Mouse (Mus musculus) liver, postnatal 0 days (tissue): ENCODE data around the gene Ldb3. TPM values are rescaled to one million over a fixed set of nuclear protein-coding genes. Genes with fewer than 3 reads are reported as not detected.

Source experiments
- ATAC-seq: fragments of 200-750 bp; cut with Nextera tagmentation; 2 replicates; pipeline ENCODE4 v1.8.0; 2017; ENCODE audit warnings: mild to moderate bottlenecking, moderate library complexity
- DNase-seq: peaks from one replicate; pipeline ENCODE4 v3.0.0-alpha.2; 2016
- H3K27ac ChIP-seq: fragments of 300-500 bp; sonication (generic); 2 replicates; pipeline ENCODE4 v1.5.1; 2014; ENCODE audit warnings: antibody characterized with exemption, moderate library complexity, mild to moderate bottlenecking, low read depth
- H3K27me3 ChIP-seq: fragments of 300-500 bp; sonication (generic); 2 replicates; pipeline ENCODE4 v1.6.1; 2014; ENCODE audit warnings: low read length, control low read depth, mixed read lengths; ENCODE audit not compliant: insufficient read depth
- H3K36me3 ChIP-seq: fragments of 300-500 bp; sonication (generic); replicated peaks from 2 replicates; pipeline ENCODE4 v1.6.1; 2014; ENCODE audit warnings: mild to moderate bottlenecking, control low read depth, low read length, moderate library complexity, mixed read lengths; ENCODE audit not compliant: insufficient read depth
- H3K4me1 ChIP-seq: fragments of 300-500 bp; sonication (generic); 2 replicates; pipeline ENCODE4 v1.6.1; 2014; ENCODE audit warnings: antibody characterized with exemption, mild to moderate bottlenecking, control low read depth; ENCODE audit not compliant: insufficient read depth
- H3K4me2 ChIP-seq: fragments of 300-500 bp; sonication (generic); 2 replicates; pipeline ENCODE4 v1.6.1; 2014; ENCODE audit warnings: low read depth, mild to moderate bottlenecking, low read length, moderate library complexity, mixed read lengths
- H3K4me3 ChIP-seq: fragments of 300-500 bp; sonication (generic); 2 replicates; pipeline ENCODE4 v1.5.1; 2014; ENCODE audit warnings: low read depth, low read length
- H3K9ac ChIP-seq: fragments of 300-500 bp; sonication (generic); replicated peaks from 2 replicates; pipeline ENCODE4 v1.6.1; 2014; ENCODE audit warnings: mild to moderate bottlenecking, moderate library complexity
- H3K9me3 ChIP-seq: fragments of 300-500 bp; sonication (generic); 2 replicates; pipeline ENCODE4 v1.6.1; 2016; ENCODE audit warnings: mild to moderate bottlenecking, control low read depth, low read length, mixed read lengths
- CTCF ChIP-seq: sonication (generic); IDR thresholded peaks from 2 replicates; pipeline ENCODE4 v1.5.1; 2016; ENCODE audit warnings: antibody characterized with exemption, low read depth
- EP300 ChIP-seq: IDR thresholded peaks from 2 replicates; pipeline ENCODE4 v1.6.1; 2016; ENCODE audit warnings: antibody characterized with exemption, low read depth, mild to moderate bottlenecking
- WGBS: fragments of 180-500 bp; shearing (Covaris S2); extraction: QIAGEN DNeasy Blood & Tissue Kit; methylation state at CpG from one replicate; pipeline ENCODE4 v1.1.7; 2014; ENCODE audit not compliant: insufficient replicate concordance; 5-methylcytosine and 5-hydroxymethylcytosine counted together
- polyA plus RNA-seq: library from polyadenylated mRNA; unstranded; fragments of >200 nt; fragmentation: Nextera tagmentation; extraction: Ambion mirVana; gene quantifications from 2 replicates; pipeline ENCODE4 v1.2.1, GENCODE M21; 2015

Ldb3 gene
- polyA plus RNA-seq, 1 experiment from 2014 or later, result 0.26 TPM

DNA sequence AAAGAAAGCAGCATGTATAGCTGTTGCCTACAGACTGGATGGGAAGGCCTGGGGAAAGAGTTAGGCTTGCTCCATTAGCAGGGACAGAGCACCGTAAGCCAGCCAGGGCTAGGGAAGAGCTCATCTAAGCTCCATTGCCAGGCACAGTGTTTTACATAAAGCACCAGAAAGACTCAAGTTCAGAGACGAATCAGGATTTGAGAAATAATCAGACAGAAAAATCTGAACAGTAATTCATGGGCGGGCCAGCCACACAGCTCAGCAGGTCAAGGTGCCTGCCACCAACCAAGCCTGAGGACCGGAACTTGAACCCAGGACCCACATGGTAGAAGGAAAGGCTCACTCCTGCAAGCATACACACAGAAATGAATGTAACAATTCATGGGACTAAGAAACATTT lies 88.8 kb downstream of the Ldb3 start:
- Histone ChIP-seq H3K9ac (no peak overlapping the region), H3K4me1 (peaks cover 11% of the 10 kb centered on the region), H3K4me2 (no peak overlapping the region), H3K4me3 (no peak overlapping the region), H3K36me3 (no peaks in the 10 kb centered on the region), H3K27me3 (peaks cover 32% of the 10 kb centered on the region), H3K27ac (no peak overlapping the region), H3K9me3 (no peaks in the 10 kb centered on the region)
- ATAC-seq (no peak), DNase-seq (no peak)
- TF ChIP-seq CTCF (no peak), EP300 (no peak)
- 67% methylated on average over 4 of the region's 4 CpGs for WGBS

DNA sequence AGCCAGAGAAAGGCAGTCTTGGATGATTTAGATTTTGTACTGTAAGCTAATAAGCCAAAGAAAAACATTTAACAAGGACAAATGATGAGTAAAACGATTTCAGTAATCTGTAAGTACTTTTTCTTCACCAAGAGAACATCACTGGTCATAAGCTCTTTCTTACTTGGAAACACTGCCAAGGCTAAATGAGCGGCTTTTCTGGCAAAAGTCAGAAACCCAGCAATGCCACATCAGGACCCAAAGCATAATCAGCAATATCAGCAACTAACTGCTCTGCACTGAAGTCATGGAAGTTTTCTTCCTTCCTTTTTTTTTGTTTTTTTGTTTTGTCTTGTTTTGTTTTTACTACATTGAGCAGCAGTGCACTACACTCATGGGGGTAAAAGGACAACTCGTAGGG lies 91.1 kb downstream of the Ldb3 start:
- Histone ChIP-seq H3K27me3 (peaks cover 14% of the 10 kb centered on the region), H3K9me3 (no peaks in the 10 kb centered on the region), H3K4me1 (peaks cover 9% of the 10 kb centered on the region), H3K4me3 (no peak overlapping the region), H3K4me2 (no peak overlapping the region), H3K9ac (no peak overlapping the region), H3K27ac (no peak overlapping the region), H3K36me3 (no peaks in the 10 kb centered on the region)
- no peak for TF ChIP-seq CTCF
- TF ChIP-seq EP300, result no peak
- DNase-seq (no peak), ATAC-seq (no peak)
- WGBS, result 61% methylated on average over 3 of the region's 3 CpGs

GRCm38 (mm10) chr14:34493682-34494081 lies 94.8 kb downstream of the Ldb3 start:
- no peak overlapping the region for H3K4me3 ChIP-seq
- H3K27ac ChIP-seq, result peak overlapping the region; percentile 29; the same call in 1 of the 2 replicates
- DNase-seq (no peak), ATAC-seq (peak; percentile 50; the same call in 1 of the 2 replicates)
- no peak overlapping the region for H3K4me2 ChIP-seq
- peaks cover 4% of the 10 kb centered on the region for H3K4me1 ChIP-seq
- no peaks in the 10 kb centered on the region for H3K27me3 ChIP-seq
- TF ChIP-seq CTCF, result no peak
- TF ChIP-seq EP300, result no peak
- no peaks in the 10 kb centered on the region for H3K36me3 ChIP-seq
- no peaks in the 10 kb centered on the region for H3K9me3 ChIP-seq
- H3K9ac ChIP-seq, result no peak overlapping the region
- WGBS, result 49% methylated on average over 3 of the region's 3 CpGs

DNA sequence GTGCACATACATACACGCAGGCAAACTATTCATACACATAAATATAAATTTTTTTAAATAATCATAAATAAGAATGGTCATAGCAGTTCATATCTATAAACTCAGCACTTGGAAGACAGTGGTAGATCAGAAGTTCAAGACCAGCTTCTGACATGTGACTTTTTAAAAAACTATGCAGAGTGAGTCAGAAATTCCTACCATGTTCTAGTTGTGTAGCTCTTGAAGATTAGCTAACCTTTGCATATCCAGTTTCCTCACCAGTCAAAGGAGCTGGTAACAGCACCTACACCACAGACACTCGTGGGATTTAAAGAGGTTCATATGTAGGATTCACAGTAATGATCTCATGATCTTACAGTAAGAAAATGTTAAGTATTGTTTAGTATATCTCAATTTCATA lies 95.8 kb downstream of the Ldb3 start:
- 53% methylated on average over 2 of the region's 2 CpGs for WGBS
- H3K27ac ChIP-seq, result no peak overlapping the region

GRCm38 (mm10) chr14:34490965-34491364 lies 97.5 kb downstream of the Ldb3 start:
- no peak overlapping the region for H3K9ac ChIP-seq
- 43% methylated on average over 1 of the region's 1 CpGs for WGBS
- TF ChIP-seq EP300 (no peak), CTCF (no peak)
- H3K4me3 ChIP-seq, result no peak overlapping the region
- peak overlapping the region; percentile 86; the same call in 1 of the 2 replicates for H3K27ac ChIP-seq
- H3K36me3 ChIP-seq, result no peaks in the 10 kb centered on the region
- no peaks in the 10 kb centered on the region for H3K9me3 ChIP-seq
- H3K4me2 ChIP-seq, result no peak overlapping the region
- H3K27me3 ChIP-seq, result no peaks in the 10 kb centered on the region
- no peak for ATAC-seq
- DNase-seq, result no peak
- H3K4me1 ChIP-seq, result no peaks in the 10 kb centered on the region; the same call in 1 of the 2 replicates

More for the DNA sequence above, 95.8 kb downstream of the Ldb3 start:
- Histone ChIP-seq H3K4me3 (no peak overlapping the region), H3K9ac (no peak overlapping the region), H3K36me3 (no peaks in the 10 kb centered on the region), H3K9me3 (no peaks in the 10 kb centered on the region), H3K4me1 (peaks cover 4% of the 10 kb centered on the region), H3K4me2 (no peak overlapping the region), H3K27me3 (no peaks in the 10 kb centered on the region)
- DNase-seq (no peak), ATAC-seq (no peak)
- no peak for TF ChIP-seq EP300
- TF ChIP-seq CTCF, result no peak

- TF ChIP-seq CTCF (no peak), EP300 (no peak)
- DNase-seq, result peak; percentile 37
- no peaks in the 10 kb centered on the region for H3K9me3 ChIP-seq
- ATAC-seq, result peak; percentile 88
- H3K9ac ChIP-seq, result no peak overlapping the region
- H3K27ac ChIP-seq, result peak overlapping the region; percentile 86
- no peak overlapping the region for H3K4me3 ChIP-seq
- H3K4me2 ChIP-seq, result no peak overlapping the region
- H3K4me1 ChIP-seq, result no peaks in the 10 kb centered on the region; the same call in 1 of the 2 replicates
- no peaks in the 10 kb centered on the region for H3K36me3 ChIP-seq
- 35% methylated on average over 2 of the region's 2 CpGs for WGBS
- no peaks in the 10 kb centered on the region for H3K27me3 ChIP-seq
These were observed 98.6 kb downstream of the Ldb3 start for GRCm38 (mm10) chr14:34489928-34490327.

DNA sequence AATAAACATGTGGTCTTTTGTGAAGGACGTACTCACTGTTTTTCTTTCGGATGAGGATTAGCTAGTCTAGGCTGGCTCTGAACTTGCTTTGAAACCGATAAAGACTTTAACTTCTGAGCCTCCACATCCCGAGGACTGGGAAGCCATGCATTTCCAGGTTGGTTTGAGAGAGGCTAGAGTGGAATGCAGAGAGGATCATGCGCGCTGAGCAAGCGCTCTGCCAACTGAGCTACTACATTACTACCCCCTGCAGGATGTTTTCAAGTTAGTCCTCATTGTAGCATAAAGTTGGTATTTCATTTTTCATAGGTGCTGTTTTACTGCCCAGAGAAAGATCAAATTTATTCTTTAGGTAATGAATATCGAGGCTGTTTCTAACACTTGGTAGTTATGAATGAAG lies 102.3 kb downstream of the Ldb3 start:
- ATAC-seq, result no peak
- TF ChIP-seq EP300 (no peak), CTCF (0 out of 2 replicates have a peak, but pooled peaks have one; percentile 8)

More for the DNA sequence above, 102.3 kb downstream of the Ldb3 start:
- DNase-seq, result no peak
- Histone ChIP-seq H3K36me3 (no peaks in the 10 kb centered on the region), H3K27ac (no peak overlapping the region), H3K4me3 (no peak overlapping the region), H3K4me1 (no peaks in the 10 kb centered on the region; the same call in 1 of the 2 replicates), H3K4me2 (no peak overlapping the region), H3K9ac (no peak overlapping the region), H3K27me3 (no peaks in the 10 kb centered on the region), H3K9me3 (no peaks in the 10 kb centered on the region)
- 64% methylated on average over 8 of the region's 8 CpGs for WGBS
